Mouse (Mus musculus) stomach, embryonic 15.5 days (tissue): ENCODE data around the gene Cenpb. TPM values are rescaled to one million over a fixed set of nuclear protein-coding genes. Genes with fewer than 3 reads are reported as not detected.
A peak's percentile ranks its signal among the peaks of the same experiment; 100 is the strongest.

Experiments
- ATAC-seq: fragments of 200-750 bp; cut with Nextera tagmentation; 2 replicates; pipeline ENCODE4 v1.8.0; 2017; ENCODE audit warnings: low read depth, moderate number of reproducible peaks, moderate TSS enrichment; ENCODE audit not compliant: insufficient read depth, low FRiP score
- H3K27ac ChIP-seq: fragments of 300-500 bp; sonication (generic); 2 replicates; pipeline ENCODE4 v1.5.1; 2015; ENCODE audit warnings: mild to moderate bottlenecking, inconsistent platforms
- H3K27me3 ChIP-seq: fragments of 300-500 bp; sonication (generic); replicated peaks from 2 replicates; pipeline ENCODE4 v1.6.1; 2015; ENCODE audit warnings: inconsistent platforms
- H3K36me3 ChIP-seq: fragments of 300-500 bp; sonication (generic); 2 replicates; pipeline ENCODE4 v1.6.1; 2015; ENCODE audit warnings: inconsistent platforms
- H3K4me1 ChIP-seq: fragments of 300-500 bp; sonication (generic); 2 replicates; pipeline ENCODE4 v1.6.1; 2015; ENCODE audit warnings: inconsistent platforms
- H3K4me2 ChIP-seq: fragments of 300-500 bp; sonication (generic); 2 replicates; pipeline ENCODE4 v1.6.1; 2015; ENCODE audit warnings: mild to moderate bottlenecking, inconsistent platforms
- H3K4me3 ChIP-seq: fragments of 300-500 bp; sonication (generic); replicated peaks from 2 replicates; pipeline ENCODE4 v1.5.1; 2015; ENCODE audit warnings: inconsistent platforms
- H3K9ac ChIP-seq: fragments of 300-500 bp; sonication (generic); 2 replicates; pipeline ENCODE4 v1.6.1; 2015; ENCODE audit warnings: inconsistent platforms
- H3K9me3 ChIP-seq: fragments of 300-500 bp; sonication (generic); 2 replicates; pipeline ENCODE4 v1.6.1; 2016; ENCODE audit warnings: inconsistent platforms
- WGBS: fragments of 180-500 bp; shearing (Covaris S2); methylation state at CpG from one replicate; pipeline ENCODE4 v1.1.7; 2015; 5-methylcytosine and 5-hydroxymethylcytosine counted together
- polyA plus RNA-seq: library from polyadenylated mRNA; unstranded; fragments of >200 nt; fragmentation: Nextera tagmentation; extraction: Ambion mirVana; gene quantifications from 2 replicates; pipeline ENCODE4 v1.2.1, GENCODE M21; 2015

Gene Cenpb
- polyA plus RNA-seq, 1 experiment from 2014 or later, result 15.4 TPM

DNA sequence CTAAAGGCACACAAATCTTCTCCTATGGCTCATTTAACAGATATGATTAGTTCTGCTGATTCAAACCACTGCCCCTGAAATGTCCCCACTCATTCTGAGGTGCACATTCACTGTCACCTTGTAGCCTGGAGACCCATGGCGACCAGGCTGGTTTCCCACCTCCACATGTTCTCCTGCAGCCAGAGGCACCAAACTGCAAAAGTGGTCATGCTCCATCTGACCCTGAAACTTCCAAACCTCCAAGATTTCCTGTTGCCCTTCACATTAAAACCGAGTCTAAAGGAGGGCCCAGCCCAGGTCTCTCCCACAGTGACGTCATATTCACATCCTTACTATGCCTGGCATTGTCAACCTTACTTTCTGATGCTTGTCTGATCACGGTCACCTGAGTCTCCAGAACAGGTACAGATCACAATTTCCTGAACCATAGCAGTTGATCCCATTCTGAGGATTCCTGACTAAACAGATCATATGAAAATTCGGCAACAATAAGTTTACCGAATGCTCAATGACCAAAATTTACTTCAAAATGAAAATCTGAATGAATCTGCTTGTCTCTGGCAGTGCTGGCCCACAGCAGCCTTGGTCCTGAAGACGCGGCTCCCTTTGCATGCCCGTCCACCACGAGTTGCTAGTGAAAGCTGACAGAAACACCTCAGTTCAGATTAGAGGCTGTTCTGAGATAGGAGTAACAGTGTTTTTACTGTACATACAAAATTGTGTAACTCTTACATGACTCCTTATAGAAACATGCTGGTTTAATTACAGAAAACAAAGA is 47.6 kb downstream of the Cenpb start:
- Histone ChIP-seq H3K4me3 (no peak overlapping the region), H3K36me3 (peaks cover 3% of the 10 kb centered on the region; the same call in 1 of the 2 replicates), H3K9ac (no peak overlapping the region), H3K27ac (no peak overlapping the region), H3K4me2 (no peak overlapping the region), H3K27me3 (no peaks in the 10 kb centered on the region), H3K4me1 (peaks cover 11% of the 10 kb centered on the region; the same call in 1 of the 2 replicates), H3K9me3 (no peaks in the 10 kb centered on the region)
- 86% methylated on average over 10 of the region's 10 CpGs for WGBS
- ATAC-seq, result no peak

DNA sequence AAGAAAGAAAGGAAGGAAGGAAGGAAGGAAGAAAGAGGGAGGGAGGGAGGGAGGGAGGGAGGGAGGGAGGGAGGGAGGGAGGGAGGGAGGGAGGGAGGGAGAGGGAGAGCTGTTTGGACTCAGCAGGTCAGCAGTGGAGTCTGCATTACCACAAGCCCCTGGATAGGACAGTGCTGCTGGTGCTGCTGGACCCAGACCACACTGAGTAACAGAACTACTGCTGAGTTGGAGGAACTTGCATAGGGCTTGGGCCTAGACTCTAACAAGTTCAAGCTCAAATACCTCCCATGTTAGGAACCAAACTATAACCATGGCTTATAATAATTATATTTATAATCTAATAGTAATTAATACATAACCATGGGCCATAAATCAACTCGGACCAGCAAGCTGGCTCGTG is 49.0 kb downstream of the Cenpb start:
- Histone ChIP-seq H3K4me1 (peaks cover 22% of the 10 kb centered on the region), H3K9ac (no peak overlapping the region), H3K36me3 (peaks cover 3% of the 10 kb centered on the region; the same call in 1 of the 2 replicates), H3K4me2 (no peak overlapping the region), H3K27ac (no peak overlapping the region), H3K27me3 (no peaks in the 10 kb centered on the region), H3K4me3 (no peak overlapping the region), H3K9me3 (no peaks in the 10 kb centered on the region)
- no peak for ATAC-seq
- whole genome bisulfite sequencing, result 74% methylated on average over 2 of the region's 2 CpGs

DNA sequence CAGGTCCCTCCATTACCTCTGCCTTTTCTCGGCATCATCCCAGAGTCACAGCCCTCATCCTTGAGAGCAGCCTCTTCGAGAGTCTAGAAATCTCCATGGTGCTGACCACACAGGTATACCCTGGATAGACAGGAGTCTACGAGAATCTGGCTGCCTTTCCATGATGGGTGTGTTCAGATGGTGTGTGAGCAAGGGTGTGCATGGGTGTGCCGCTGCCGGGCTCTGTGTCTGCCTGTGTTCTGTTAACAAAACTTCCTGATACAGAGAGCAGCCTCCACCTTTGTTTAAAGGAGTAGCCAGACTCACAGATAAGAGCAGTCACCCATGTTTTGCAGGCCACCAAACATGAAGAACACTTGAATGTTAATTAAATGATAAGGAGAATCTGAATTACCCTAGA is 50.0 kb downstream of the Cenpb start:
- H3K4me2 ChIP-seq, result peak overlapping the region; percentile 75
- H3K27me3 ChIP-seq, result no peaks in the 10 kb centered on the region
- 0 out of 2 replicates have a peak, but pooled peaks cover 3% of the 10 kb centered on the region for H3K36me3 ChIP-seq
- ATAC-seq, result peak; percentile 38; the same call in 1 of the 2 replicates
- WGBS, result 51% methylated on average over 5 of the region's 5 CpGs
- no peak overlapping the region for H3K27ac ChIP-seq
- H3K9me3 ChIP-seq, result no peaks in the 10 kb centered on the region
- peaks cover 22% of the 10 kb centered on the region for H3K4me1 ChIP-seq
- H3K9ac ChIP-seq, result no peak overlapping the region
- no peak overlapping the region for H3K4me3 ChIP-seq

DNA sequence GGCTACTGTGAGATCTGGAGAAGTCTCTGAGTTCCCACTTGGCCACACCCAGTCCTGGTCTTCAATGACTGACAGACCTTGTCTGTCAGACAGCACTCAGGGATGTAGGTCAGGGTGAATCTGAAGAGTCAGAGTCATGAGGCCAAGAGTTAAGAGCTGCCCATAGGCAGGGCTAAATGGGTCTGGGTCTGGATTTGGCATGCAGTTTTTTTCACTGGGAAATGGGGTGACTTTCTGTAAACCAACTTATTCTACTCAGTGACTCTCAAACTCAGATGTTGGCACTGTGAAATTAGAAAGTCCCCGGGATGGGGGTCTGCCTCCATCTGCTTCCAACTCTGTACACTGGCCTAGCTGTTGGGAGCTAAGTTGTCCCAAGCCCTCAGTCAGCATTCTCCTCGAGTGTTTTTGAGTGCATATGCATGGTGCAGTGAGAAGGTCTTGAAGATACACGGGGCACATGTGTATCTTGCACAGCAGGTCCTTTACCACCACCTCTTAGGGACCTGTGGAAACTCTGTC is 51.2 kb downstream of the Cenpb start:
- 79% methylated on average over 3 of the region's 3 CpGs for WGBS
- Histone ChIP-seq H3K4me3 (peak overlapping the region; percentile 65), H3K27me3 (no peaks in the 10 kb centered on the region), H3K4me2 (peak overlapping the region; percentile 75), H3K4me1 (peaks cover 26% of the 10 kb centered on the region), H3K9me3 (no peaks in the 10 kb centered on the region), H3K27ac (no peak overlapping the region), H3K36me3 (no peaks in the 10 kb centered on the region), H3K9ac (no peak overlapping the region)
- ATAC-seq, result no peak

DNA sequence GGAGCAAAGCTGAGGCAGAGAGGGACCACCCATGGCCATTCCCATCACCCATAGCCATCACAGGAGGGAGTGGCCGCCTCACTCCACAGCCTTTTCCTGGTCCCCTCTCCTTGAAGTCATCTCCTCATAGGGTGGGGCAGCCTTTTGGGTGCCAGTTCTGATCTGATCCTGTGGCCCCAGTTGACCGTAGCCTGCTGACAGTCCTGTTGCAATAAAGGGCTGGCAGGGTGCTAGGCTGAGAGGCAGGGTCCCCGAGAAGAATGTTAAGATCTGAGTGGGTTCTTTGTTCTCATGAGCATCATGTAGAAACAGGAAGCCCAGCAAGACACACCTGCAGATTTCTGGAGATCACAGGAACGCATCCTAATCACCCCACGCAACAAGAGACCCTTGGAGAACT is 51.7 kb downstream of the Cenpb start:
- Histone ChIP-seq H3K36me3 (no peaks in the 10 kb centered on the region), H3K4me1 (peaks cover 26% of the 10 kb centered on the region), H3K27ac (no peak overlapping the region), H3K4me3 (peak overlapping the region; percentile 65), H3K9ac (peak overlapping the region; percentile 60; the same call in 1 of the 2 replicates), H3K4me2 (peak overlapping the region; percentile 75), H3K9me3 (no peaks in the 10 kb centered on the region), H3K27me3 (no peaks in the 10 kb centered on the region)
- 65% methylated on average over 5 of the region's 5 CpGs for WGBS
- no peak for ATAC-seq

DNA sequence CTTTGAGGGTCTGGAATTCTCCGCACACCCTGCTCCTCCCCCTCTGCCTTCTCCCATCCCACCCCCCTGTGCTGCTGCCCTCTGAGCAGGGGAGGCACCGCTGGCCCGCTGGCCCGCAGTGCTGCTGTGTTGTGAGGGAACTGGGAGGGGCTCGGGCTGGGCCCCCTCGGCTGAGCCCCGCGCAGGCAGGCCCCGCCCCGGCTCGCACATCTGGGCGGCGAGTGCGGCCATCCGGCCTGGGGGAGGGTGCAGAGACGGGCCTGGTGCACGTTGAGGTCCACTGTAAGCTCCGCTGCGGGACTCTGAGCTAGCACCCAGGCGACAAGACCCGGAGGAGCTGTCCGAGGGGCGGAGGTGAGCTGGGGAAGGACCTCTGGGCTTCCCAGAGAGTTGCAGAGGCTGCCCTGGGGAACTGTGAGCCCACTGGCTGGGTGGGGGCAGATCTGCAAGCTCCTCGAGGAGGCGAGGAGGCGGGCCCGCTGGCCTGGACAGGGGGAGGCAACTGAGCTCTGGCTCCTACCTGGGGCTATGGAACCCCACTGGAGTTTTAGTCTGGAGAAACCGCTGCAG is 52.6 kb downstream of the Cenpb start, which contains the start of gene Hspa12b:
Hspa12b (plus strand) TSS at position 120 of the 570 bp plus-strand sequence.
- Histone ChIP-seq H3K27me3 (no peaks in the 10 kb centered on the region), H3K36me3 (no peaks in the 10 kb centered on the region), H3K9ac (peak within 1 kb of the TSS; percentile 60), H3K4me2 (peak within 1 kb of the TSS; percentile 75), H3K4me1 (peaks cover 26% of the 10 kb centered on the region), H3K4me3 (peak within 1 kb of the TSS; percentile 65), H3K9me3 (no peaks in the 10 kb centered on the region), H3K27ac (peak within 1 kb of the TSS; percentile 75)
- 3% methylated on average over 28 of the region's 28 CpGs for WGBS
- peak; percentile 89 for ATAC-seq

DNA sequence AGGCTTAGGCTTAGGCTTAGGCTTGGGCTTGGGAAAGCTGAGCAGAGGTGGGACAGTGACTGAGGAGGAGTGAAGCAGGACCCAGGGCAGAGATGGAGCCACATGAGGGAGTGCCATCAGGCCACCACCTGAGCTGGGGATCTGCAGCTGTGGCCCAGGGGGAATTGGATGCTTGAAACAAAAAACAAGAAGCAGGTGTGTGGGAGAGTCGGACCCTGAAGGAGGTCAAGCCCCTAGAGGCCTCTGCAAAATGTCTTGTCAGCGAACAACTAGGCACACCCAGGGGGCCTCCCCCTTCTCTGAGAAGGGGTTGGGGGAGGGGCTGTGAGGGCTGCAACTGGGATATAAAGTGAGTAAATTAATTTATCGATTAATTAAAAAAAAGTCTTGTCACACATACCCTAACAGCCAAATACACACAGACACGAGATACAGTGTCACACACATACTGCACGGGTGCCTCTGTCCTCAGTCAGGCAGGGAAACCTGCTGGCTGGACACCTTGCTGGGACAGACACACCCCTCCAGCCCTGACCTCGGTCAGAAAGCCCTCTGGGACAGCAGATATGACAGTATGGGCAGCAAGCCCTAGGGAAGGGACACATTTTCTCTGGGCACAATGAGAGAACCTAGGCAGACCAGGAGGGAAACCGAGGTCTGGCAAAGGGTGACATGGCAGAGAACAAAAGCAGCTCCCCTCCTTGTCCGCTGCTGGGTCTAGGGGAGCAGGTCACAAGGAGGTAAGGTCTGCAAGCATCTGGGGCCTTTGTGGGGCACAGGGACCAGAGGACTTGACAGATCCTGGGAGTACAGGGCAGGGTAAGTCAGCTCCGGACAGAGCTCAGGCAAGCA is 53.7 kb downstream of the Cenpb start:
- Histone ChIP-seq H3K4me2 (peak overlapping the region; percentile 75; the same call in 1 of the 2 replicates), H3K9me3 (no peaks in the 10 kb centered on the region), H3K36me3 (no peaks in the 10 kb centered on the region), H3K9ac (no peak overlapping the region), H3K27ac (peak overlapping the region; percentile 75; the same call in 1 of the 2 replicates), H3K4me3 (peak overlapping the region; percentile 65; the same call in 1 of the 2 replicates), H3K4me1 (peaks cover 26% of the 10 kb centered on the region), H3K27me3 (no peaks in the 10 kb centered on the region)
- WGBS, result 55% methylated on average over 9 of the region's 9 CpGs
- no peak for ATAC-seq

Other genes starting within 250 kb of the Cenpb start
- gene Gfra4, start 137.0 kb downstream of the Cenpb start, polyA plus RNA-seq, result 12.7 and 14.0 TPM in 2 replicates
- gene Adam33, start 116.3 kb downstream of the Cenpb start, polyA plus RNA-seq, result 7.4 and 8.0 TPM in 2 replicates
- gene Siglec1, start 93.3 kb downstream of the Cenpb start, polyA plus RNA-seq, result 0.40 and 0.48 TPM in 2 replicates
- 16.9 TPM in 2 replicates for gene Hspa12b, start 52.8 kb downstream of the Cenpb start, polyA plus RNA-seq
- not detected in 2 replicates for gene Gm11037, start 46.6 kb downstream of the Cenpb start, polyA plus RNA-seq
- 74.2 and 75.0 TPM in 2 replicates for gene 1700037H04Rik, start 20.0 kb downstream of the Cenpb start, polyA plus RNA-seq
- gene Cdc25b, start 6.9 kb upstream of the Cenpb start, polyA plus RNA-seq, result 57.6 and 62.6 TPM in 2 replicates
- gene Spef1, start 7.2 kb upstream of the Cenpb start, polyA plus RNA-seq, result 5.7 TPM in 2 replicates
- gene Ap5s1, start 27.0 kb upstream of the Cenpb start, polyA plus RNA-seq, result 23.2 and 23.7 TPM in 2 replicates
- gene Mavs, start 54.0 kb upstream of the Cenpb start, polyA plus RNA-seq, result 19.6 and 20.5 TPM in 2 replicates
- 35.6 and 39.5 TPM in 2 replicates for gene Pank2, start 82.4 kb upstream of the Cenpb start, polyA plus RNA-seq
- gene Rnf24, start 172.8 kb upstream of the Cenpb start, polyA plus RNA-seq, result 3.0 and 3.3 TPM in 2 replicates